In genomic region chr17:24283266-24283818, GRCm38 (mm10) we compare ENCODE assay signal across 26 mouse cellular contexts. TPM values are rescaled to one million over a fixed set of nuclear protein-coding genes. Genes with fewer than 3 reads are reported as not detected.
DNase-seq lines count a peak whose midpoint lies in the region; ATAC-seq lines count a peak whose summit lies in the region.
"Had no signal": no experiment of that assay in that cellular context is flagged by ENCODE, and none has a peak within 500 bp of the region (broad histone marks: within the 10 kb centered on the region; RNA-seq: fewer than 3 reads in every experiment).

No protein-coding gene starts in this region.

- peak; percentile 8 to 26 for DNase-seq in cerebellum, postnatal 36 days
- DNase-seq in cerebellum, postnatal 4 days (ENCODE audit: low spot score in 2 of 2), result no peak
- peak; percentile 1 for DNase-seq in Muller cell, postnatal 12 days (ENCODE audit: inconsistent ontology term)
- peak; percentile 14 for DNase-seq in brain, adult 2 months (ENCODE audit: low read depth, low spot score)
- DNase-seq in midbrain, embryonic 11.5 days (ENCODE audit: low spot score, missing footprints), result no peak
- no peak for DNase-seq in adrenal gland, postnatal 25 days
- DNase-seq: adrenal gland, adult 8-10 months; cerebellum, adult 11-12 months; heart, postnatal 36 days; kidney, adult 18-20 months; layer of hippocampus, adult 9-11 months; liver, embryonic 13.5 days; lung, adult 2 months; midbrain, embryonic 14.5 days; right cerebral cortex, postnatal 14 days had no signal

- H3K9me3 ChIP-seq in limb, embryonic 15.5 days, result no peaks in the 10 kb centered on the region
- no peaks in the 10 kb centered on the region for H3K9me3 ChIP-seq in midbrain, embryonic 11.5 days (ENCODE audit: control insufficient read depth, low read length)
- H3K9me3 ChIP-seq: embryonic facial prominence, embryonic 12.5 days; forebrain, embryonic 12.5 days; G1E; heart, embryonic 10.5 days; liver, embryonic 13.5 days had no signal

- peaks cover 4% of the 10 kb centered on the region; the same call in 1 of the 2 replicates for H3K4me1 ChIP-seq in limb, embryonic 15.5 days
- H3K4me1 ChIP-seq in midbrain, embryonic 11.5 days (ENCODE audit: control insufficient read depth, insufficient read depth, low read length), result no peaks in the 10 kb centered on the region
- H3K4me1 ChIP-seq: embryonic facial prominence, embryonic 12.5 days; forebrain, embryonic 12.5 days; heart, embryonic 10.5 days had no signal

- H3K36me3 ChIP-seq in limb, embryonic 15.5 days, result no peaks in the 10 kb centered on the region
- H3K36me3 ChIP-seq in midbrain, embryonic 11.5 days (ENCODE audit: control insufficient read depth, insufficient read depth, low read length), result no peaks in the 10 kb centered on the region
- H3K36me3 ChIP-seq: embryonic facial prominence, embryonic 12.5 days; forebrain, embryonic 12.5 days; G1E; heart, embryonic 10.5 days; liver, embryonic 13.5 days had no signal

- H3K9ac ChIP-seq in limb, embryonic 15.5 days, result no peak overlapping the region
- no peak overlapping the region for H3K9ac ChIP-seq in midbrain, embryonic 11.5 days (ENCODE audit: low read length)
- H3K9ac ChIP-seq: embryonic facial prominence, embryonic 12.5 days; forebrain, embryonic 12.5 days; hindbrain, embryonic 14.5 days; liver, embryonic 13.5 days had no signal

- H3K4me3 ChIP-seq in limb, embryonic 15.5 days, result no peak overlapping the region
- no peak overlapping the region for H3K4me3 ChIP-seq in midbrain, embryonic 11.5 days (ENCODE audit: low read depth, low read length)
- H3K4me3 ChIP-seq: embryonic facial prominence, embryonic 12.5 days; forebrain, embryonic 12.5 days; heart, embryonic 10.5 days; liver, embryonic 13.5 days; megakaryocyte, embryonic 14.5 days had no signal

- ATAC-seq in limb, embryonic 15.5 days (ENCODE audit: insufficient number of reproducible peaks, low FRiP score, low TSS enrichment, low read depth), result no peak
- ATAC-seq in midbrain, embryonic 11.5 days (ENCODE audit: low FRiP score), result no peak
- ATAC-seq: activated CD4-positive, CD25-positive, alpha-beta regulatory T cell, adult 4 months; inflammation-experienced regulatory T-cells, adult 6 months had no signal

- WGBS in limb, embryonic 15.5 days, result 30% methylated on average over 9 of the region's 9 CpGs
- WGBS in midbrain, embryonic 11.5 days, result 81% methylated on average over 9 of the region's 9 CpGs

- H3K4me2 ChIP-seq in limb, embryonic 15.5 days, result 0 out of 2 replicates have a peak overlapping the region, but pooled peaks have one; percentile 12
- no peak overlapping the region for H3K4me2 ChIP-seq in midbrain, embryonic 11.5 days
- H3K4me2 ChIP-seq: embryonic facial prominence, embryonic 12.5 days; forebrain, embryonic 12.5 days; hindbrain, embryonic 14.5 days; liver, embryonic 13.5 days had no signal

- H3K27me3 ChIP-seq in limb, embryonic 15.5 days, result no peaks in the 10 kb centered on the region
- H3K27me3 ChIP-seq in midbrain, embryonic 11.5 days (ENCODE audit: control insufficient read depth, insufficient read depth, low read length), result no peaks in the 10 kb centered on the region
- H3K27me3 ChIP-seq: CH12.LX; embryonic facial prominence, embryonic 12.5 days; liver, embryonic 13.5 days; megakaryocyte, embryonic 14.5 days had no signal

- H3K27ac ChIP-seq in limb, embryonic 15.5 days, result no peak overlapping the region
- no peak overlapping the region for H3K27ac ChIP-seq in midbrain, embryonic 11.5 days (ENCODE audit: low read depth, low read length)
- H3K27ac ChIP-seq: embryonic facial prominence, embryonic 12.5 days; forebrain, embryonic 12.5 days; heart, embryonic 10.5 days; hindbrain, embryonic 14.5 days; kidney, postnatal 0 days; liver, embryonic 13.5 days had no signal

RNA-seq across cellular contexts. Expression of gene Ccnf, which starts 32.1 kb away (rescaled TPM):
- polyA plus RNA-seq in limb, embryonic 15.5 days (2015; fragmentation: Nextera tagmentation; extraction: Ambion mirVana), result 45.0 and 47.9 TPM in 2 replicates
- 89.9 and 98.6 TPM in 2 replicates for polyA plus RNA-seq in midbrain, embryonic 11.5 days (2014; fragmentation: Nextera tagmentation; extraction: Ambion mirVana)
- total RNA-seq in adrenal gland, postnatal 25 days (2021), result 8.3 and 9.6 TPM in 2 replicates

Comparison
In these comparisons a context has a peak if more than half of its experiments do, and no peak if none do; other contexts are left out.
1. DNase-seq: peak in cerebellum, postnatal 36 days (2 of 2), Muller cell, postnatal 12 days (single experiment) and brain, adult 2 months (single experiment); none in cerebellum, postnatal 4 days (0 of 2), midbrain, embryonic 11.5 days (single experiment) and adrenal gland, postnatal 25 days (single experiment).